Mouse (Mus musculus): ENCODE results near the gene Cyp2j5.
"Not testable (repeated sequence)": the region's sequence is repeated elsewhere in the genome, so short reads cannot be mapped to it uniquely, and the experiment has no call there.

GRCm38 (mm10) chr4:96580351-96580750 lies 83.6 kb downstream of the Cyp2j5 start:
- TF ChIP-seq POLR2A (IDR thresholded peaks at IDR 0.05; ENCODE audit: insufficient read depth, low read depth, low read length); CTCF (IDR thresholded peaks at IDR 0.05): not testable (repeated sequence)

Data from heart, adult 2 months (tissue).